Mouse (Mus musculus) neural tube, embryonic 11.5 days (tissue): ENCODE measurements around the gene Prr9. TPM values are rescaled to one million over a fixed set of nuclear protein-coding genes. Genes with fewer than 3 reads are reported as not detected.
A peak's percentile ranks its signal among the peaks of the same experiment; 100 is the strongest.

ENCODE experiments used
- ATAC-seq: fragments of 200-750 bp; cut with Nextera tagmentation; 2 replicates; pipeline ENCODE4 v1.8.0; 2017; ENCODE audit warnings: moderate number of reproducible peaks, mild to moderate bottlenecking, moderate TSS enrichment, moderate library complexity; ENCODE audit not compliant: insufficient read depth, low FRiP score, low TSS enrichment
- DNase-seq: peaks from one replicate; pipeline ENCODE4 v3.0.0-alpha.2; 2015; ENCODE audit warnings: low spot score
- H3K27ac ChIP-seq: fragments of 300-500 bp; sonication (generic); 2 replicates; pipeline ENCODE4 v1.5.1; 2014; ENCODE audit warnings: low read depth, mild to moderate bottlenecking, low read length
- H3K27me3 ChIP-seq: fragments of 300-500 bp; sonication (generic); 2 replicates; pipeline ENCODE4 v1.6.1; 2014; ENCODE audit warnings: mild to moderate bottlenecking, low read length, mixed read lengths; ENCODE audit not compliant: control insufficient read depth, insufficient read depth
- H3K36me3 ChIP-seq: fragments of 300-500 bp; sonication (generic); 2 replicates; pipeline ENCODE4 v1.6.1; 2014; ENCODE audit warnings: mild to moderate bottlenecking, low read length, moderate library complexity, mixed read lengths; ENCODE audit not compliant: control insufficient read depth, insufficient read depth
- H3K4me1 ChIP-seq: fragments of 300-500 bp; sonication (generic); 2 replicates; pipeline ENCODE4 v1.6.1; 2014; ENCODE audit warnings: low read length, mixed read lengths; ENCODE audit not compliant: control insufficient read depth, insufficient read depth
- H3K4me2 ChIP-seq: fragments of 300-500 bp; sonication (generic); 2 replicates; pipeline ENCODE4 v1.6.1; 2014; ENCODE audit warnings: low read depth, mild to moderate bottlenecking, moderate library complexity
- H3K4me3 ChIP-seq: fragments of 300-500 bp; sonication (generic); 2 replicates; pipeline ENCODE4 v1.5.1; 2014; ENCODE audit warnings: low read depth, low read length
- H3K9ac ChIP-seq: fragments of 300-500 bp; sonication (generic); 2 replicates; pipeline ENCODE4 v1.6.1; 2014; ENCODE audit warnings: mild to moderate bottlenecking, low read length
- H3K9me3 ChIP-seq: fragments of 300-500 bp; sonication (generic); 2 replicates; pipeline ENCODE4 v1.6.1; 2016; ENCODE audit warnings: low read length; ENCODE audit not compliant: control insufficient read depth
- WGBS: fragments of 180-500 bp; shearing (Covaris S2); extraction: QIAGEN DNeasy Blood & Tissue Kit; methylation state at CpG from one replicate; pipeline ENCODE4 v1.1.7; 2014; 5-methylcytosine and 5-hydroxymethylcytosine counted together
- polyA plus RNA-seq: library from polyadenylated mRNA; unstranded; fragments of >200 nt; fragmentation: Nextera tagmentation; extraction: Ambion mirVana; gene quantifications from 2 replicates; pipeline ENCODE4 v1.2.1, GENCODE M21; 2014

Gene Prr9
- not detected in 2 replicates for polyA plus RNA-seq

DNA sequence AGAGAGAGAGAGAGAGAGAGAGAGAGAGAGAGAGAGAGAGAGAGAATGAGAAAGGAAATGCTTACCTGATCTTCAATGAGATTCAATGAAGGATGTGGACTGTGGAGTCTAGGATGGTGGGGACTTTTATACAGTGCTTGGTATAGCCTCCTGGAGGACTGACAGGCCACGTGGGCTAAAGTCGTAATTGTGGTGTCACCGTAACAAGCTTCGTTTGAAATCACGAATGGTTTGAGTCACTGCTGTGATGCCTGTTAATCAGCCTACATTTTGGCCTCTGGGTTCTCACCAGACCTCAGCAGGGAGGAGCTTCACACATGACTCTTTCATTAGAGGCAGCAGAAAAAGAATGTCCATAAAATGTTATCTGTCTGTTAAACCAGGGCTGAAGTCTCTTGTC lies at the start of gene Prr9:
Gene Prr9, minus strand, starts transcription at position 101 of the 400 bp plus-strand sequence.
- H3K27me3 ChIP-seq = no peaks in the 10 kb centered on the region
- DNase-seq (no peak), ATAC-seq (no peak)
- WGBS = 79% methylated on average over 5 of the region's 5 CpGs
- H3K4me1 ChIP-seq = no peaks in the 10 kb centered on the region
- H3K27ac ChIP-seq = no peak within 1 kb of the TSS
- no peaks in the 10 kb centered on the region for H3K9me3 ChIP-seq
- H3K9ac ChIP-seq = no peak within 1 kb of the TSS
- no peaks in the 10 kb centered on the region for H3K36me3 ChIP-seq
- no peak within 1 kb of the TSS for H3K4me2 ChIP-seq
- no peak within 1 kb of the TSS for H3K4me3 ChIP-seq

DNA sequence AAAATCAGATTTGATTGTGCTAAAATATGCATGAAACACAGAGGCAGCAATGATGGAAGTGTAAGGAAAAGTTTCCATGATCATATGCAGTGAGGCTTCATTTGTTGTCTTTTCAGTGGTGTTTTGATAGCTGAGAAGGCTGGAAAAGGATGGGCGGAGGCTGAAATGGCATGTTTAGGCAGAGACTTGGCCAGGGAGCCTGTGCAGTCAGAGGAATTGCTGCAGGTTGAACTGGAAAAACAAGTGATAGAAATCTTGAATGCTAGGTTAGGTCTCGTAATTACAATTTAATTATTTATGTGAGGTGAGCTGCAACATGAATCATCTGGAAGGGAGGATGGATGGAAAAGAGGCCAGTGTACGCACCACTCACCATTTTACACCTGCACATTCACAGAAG lies 46.1 kb upstream of the Prr9 start:
- Histone ChIP-seq H3K4me1 (no peaks in the 10 kb centered on the region), H3K27me3 (no peaks in the 10 kb centered on the region), H3K4me2 (no peak overlapping the region), H3K36me3 (no peaks in the 10 kb centered on the region), H3K27ac (no peak overlapping the region), H3K9ac (no peak overlapping the region), H3K9me3 (no peaks in the 10 kb centered on the region), H3K4me3 (no peak overlapping the region)
- DNase-seq (no peak), ATAC-seq (no peak)
- whole genome bisulfite sequencing = 81% methylated on average over 3 of the region's 3 CpGs

DNA sequence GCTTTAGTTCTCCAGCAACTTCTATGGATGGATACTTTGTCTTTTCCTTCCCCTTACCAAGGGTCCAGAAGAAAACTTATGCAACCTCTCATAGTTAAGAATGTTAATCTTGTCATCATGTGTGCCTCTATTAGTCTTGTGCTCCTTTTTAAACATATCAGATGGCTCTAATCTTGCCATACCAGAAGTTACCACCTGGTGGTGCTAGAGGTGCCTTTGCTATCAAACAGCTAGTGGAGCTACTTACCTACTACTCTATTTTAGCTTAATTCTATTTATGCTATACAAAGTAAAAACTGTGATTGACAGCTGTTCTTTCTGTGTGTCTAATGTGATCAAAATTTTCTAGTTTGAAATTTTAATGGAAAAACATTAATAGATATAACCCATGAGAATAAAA lies 29.6 kb upstream of the Prr9 start:
- Histone ChIP-seq H3K9me3 (no peaks in the 10 kb centered on the region), H3K4me2 (no peak overlapping the region), H3K4me3 (no peak overlapping the region), H3K27me3 (no peaks in the 10 kb centered on the region), H3K36me3 (no peaks in the 10 kb centered on the region), H3K27ac (no peak overlapping the region), H3K4me1 (no peaks in the 10 kb centered on the region), H3K9ac (no peak overlapping the region)
- ATAC-seq (no peak), DNase-seq (peak; percentile 59)

DNA sequence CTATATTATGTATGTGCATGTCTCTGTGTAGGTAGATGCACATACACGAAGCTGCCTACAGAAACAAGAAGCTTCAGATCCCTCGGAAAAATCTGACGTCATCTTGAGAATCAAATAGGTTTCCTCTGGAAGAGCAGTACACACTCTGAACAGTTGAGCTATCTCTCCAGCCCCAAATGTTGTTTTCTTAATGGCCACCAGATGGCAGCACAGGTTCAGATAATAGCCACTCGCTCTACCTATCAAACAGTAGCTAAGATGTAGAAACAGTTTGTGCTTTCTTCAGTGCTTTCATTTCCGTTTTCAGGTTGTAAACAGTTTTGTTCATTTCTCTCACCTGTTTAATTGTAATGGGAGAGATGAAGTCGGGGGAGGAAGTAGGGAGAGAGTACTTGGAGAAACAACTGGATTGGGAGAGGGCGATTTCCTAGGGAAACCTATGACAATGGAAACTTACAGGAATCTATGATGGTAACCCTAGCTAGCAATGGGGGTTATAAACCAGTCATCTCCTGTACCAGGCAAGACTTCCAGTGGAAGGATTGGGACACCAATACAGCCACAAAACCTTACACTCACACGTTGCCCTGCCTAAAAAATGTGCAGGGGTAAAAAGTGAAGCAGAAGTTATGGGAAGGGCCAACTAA lies 27.0 kb upstream of the Prr9 start:
- WGBS = 25% methylated on average over 8 of the region's 8 CpGs
- ATAC-seq (peak; percentile 79), DNase-seq (peak; percentile 70)

DNA sequence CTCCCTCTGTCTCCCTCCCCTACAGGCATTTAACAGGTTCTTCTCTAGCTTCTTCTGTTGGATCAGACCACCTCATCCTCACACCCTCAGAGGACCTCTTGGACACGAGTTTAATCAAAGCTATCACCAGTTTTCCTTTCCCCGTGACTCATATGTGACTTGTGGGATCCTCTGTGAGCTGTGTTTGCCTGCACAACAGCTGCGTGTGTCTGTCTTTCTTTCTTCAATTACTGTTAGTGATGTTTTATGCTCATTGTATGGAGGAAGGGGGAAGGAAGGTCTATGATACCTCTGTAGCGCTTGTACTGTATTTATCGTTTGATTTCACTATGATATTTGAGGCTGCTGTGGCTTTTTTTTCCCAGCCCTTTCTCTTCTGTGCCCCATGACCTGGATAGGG lies 24.2 kb upstream of the Prr9 start:
- 71% methylated on average over 5 of the region's 5 CpGs for WGBS
- Histone ChIP-seq H3K9ac (no peak overlapping the region), H3K9me3 (no peaks in the 10 kb centered on the region), H3K4me3 (no peak overlapping the region), H3K27ac (no peak overlapping the region), H3K36me3 (no peaks in the 10 kb centered on the region), H3K27me3 (no peaks in the 10 kb centered on the region), H3K4me2 (no peak overlapping the region), H3K4me1 (no peaks in the 10 kb centered on the region)
- ATAC-seq (no peak), DNase-seq (no peak)

More for the DNA sequence above, 27.0 kb upstream of the Prr9 start:
- Histone ChIP-seq H3K9me3 (no peaks in the 10 kb centered on the region), H3K4me2 (no peak overlapping the region), H3K27me3 (no peaks in the 10 kb centered on the region), H3K4me3 (no peak overlapping the region), H3K4me1 (no peaks in the 10 kb centered on the region), H3K9ac (no peak overlapping the region), H3K27ac (no peak overlapping the region), H3K36me3 (no peaks in the 10 kb centered on the region)

DNA sequence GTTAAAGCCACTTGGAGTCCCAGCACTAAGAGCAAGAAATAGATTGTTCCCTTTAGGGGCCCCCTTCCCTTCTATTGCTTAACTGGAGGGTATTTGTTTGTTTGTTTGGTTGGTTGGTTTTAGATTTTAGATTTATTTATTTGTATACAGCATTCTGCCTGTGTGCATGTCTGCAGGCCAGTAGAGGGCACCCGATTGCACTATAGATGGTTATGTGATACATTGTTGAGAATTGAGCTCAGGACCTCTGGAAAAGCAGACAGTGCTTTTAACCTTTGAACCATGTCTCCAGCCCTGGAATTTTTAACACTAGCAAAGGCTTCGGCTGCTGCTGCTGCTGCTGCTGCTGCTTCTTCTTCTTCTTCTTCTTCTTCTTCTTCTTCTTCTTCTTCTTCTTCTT lies 23.7 kb upstream of the Prr9 start:
- no peak for DNase-seq

DNA sequence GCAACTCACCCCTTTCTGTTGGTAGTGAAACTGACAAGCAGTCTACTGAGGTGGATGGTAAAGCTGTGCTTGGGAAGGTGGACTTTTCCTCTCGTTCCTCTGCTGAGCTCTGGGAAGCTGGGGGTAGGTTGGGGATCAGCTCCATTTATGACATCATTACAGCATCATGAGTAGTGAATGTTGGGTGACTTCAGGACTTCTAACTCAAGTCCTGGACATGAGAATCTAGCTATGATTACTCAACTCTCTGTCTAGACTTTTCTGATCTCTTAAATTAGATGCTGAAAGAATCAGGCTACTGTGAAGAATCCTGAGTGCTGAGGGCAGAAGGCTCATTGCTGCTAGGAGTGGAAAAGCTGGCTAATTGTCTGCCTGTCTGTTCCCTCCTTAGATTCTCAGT lies 18.9 kb upstream of the Prr9 start, which contains the start of gene Lelp1:
Gene Lelp1, minus strand, starts transcription at position 101 of the 400 bp plus-strand sequence.
- WGBS = 64% methylated on average over 1 of the region's 1 CpGs
- Histone ChIP-seq H3K4me2 (no peak within 1 kb of the TSS), H3K4me1 (no peaks in the 10 kb centered on the region), H3K36me3 (no peaks in the 10 kb centered on the region), H3K4me3 (no peak within 1 kb of the TSS), H3K27ac (no peak within 1 kb of the TSS), H3K27me3 (no peaks in the 10 kb centered on the region), H3K9ac (no peak within 1 kb of the TSS), H3K9me3 (no peaks in the 10 kb centered on the region)
- DNase-seq (no peak), ATAC-seq (no peak)

More for the DNA sequence above, 23.7 kb upstream of the Prr9 start:
- Histone ChIP-seq H3K36me3 (no peaks in the 10 kb centered on the region), H3K4me3 (no peak overlapping the region), H3K4me1 (no peaks in the 10 kb centered on the region), H3K4me2 (no peak overlapping the region), H3K27me3 (no peaks in the 10 kb centered on the region), H3K27ac (no peak overlapping the region), H3K9me3 (no peaks in the 10 kb centered on the region), H3K9ac (no peak overlapping the region)
- WGBS = 46% methylated on average over 2 of the region's 2 CpGs
- ATAC-seq = no peak

DNA sequence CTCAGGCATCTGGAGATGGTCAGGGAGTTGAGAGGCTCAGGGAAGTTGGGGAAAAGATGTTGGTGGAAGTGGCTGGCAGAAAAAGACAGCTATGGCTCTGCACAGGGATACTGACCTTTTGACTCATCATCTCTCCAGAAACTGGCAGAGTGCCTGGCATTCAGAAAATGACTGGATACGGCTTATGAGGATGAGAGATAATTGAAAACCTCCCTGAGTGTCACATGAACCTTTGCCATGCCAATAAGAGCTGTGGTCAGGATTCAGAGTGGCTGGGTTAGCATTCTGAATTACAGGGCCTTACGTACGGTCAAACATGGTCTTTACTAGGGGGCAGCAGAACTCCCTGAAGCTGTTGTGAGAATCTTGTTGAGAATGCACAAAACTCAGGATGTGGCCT lies 2.8 kb downstream of the Prr9 start:
- WGBS = 84% methylated on average over 3 of the region's 3 CpGs
- DNase-seq (no peak), ATAC-seq (no peak)
- H3K27ac ChIP-seq = no peak overlapping the region
- no peak overlapping the region for H3K4me2 ChIP-seq
- no peaks in the 10 kb centered on the region for H3K36me3 ChIP-seq
- no peak overlapping the region for H3K9ac ChIP-seq
- H3K27me3 ChIP-seq = no peaks in the 10 kb centered on the region
- no peaks in the 10 kb centered on the region for H3K4me1 ChIP-seq
- no peaks in the 10 kb centered on the region for H3K9me3 ChIP-seq
- no peak overlapping the region for H3K4me3 ChIP-seq

DNA sequence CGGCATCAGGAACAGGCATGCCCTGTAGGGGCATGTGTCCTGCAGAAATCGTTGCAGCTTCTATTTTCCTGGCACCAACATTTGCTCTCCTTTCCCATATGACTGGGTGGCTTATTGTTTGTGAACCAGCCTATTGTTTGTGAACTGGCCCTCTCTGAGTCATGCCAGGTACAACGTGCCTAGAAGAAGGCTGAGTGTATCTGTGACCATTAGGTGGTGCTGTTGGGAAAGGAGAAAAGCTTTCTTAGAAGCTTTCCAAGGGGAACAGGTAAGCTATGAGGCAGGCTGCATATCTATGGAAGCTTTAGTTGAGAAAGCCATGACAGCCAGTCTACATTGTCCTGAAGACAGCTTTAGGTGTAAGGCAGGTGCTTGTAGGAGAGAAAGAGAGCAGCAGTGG lies 5.8 kb downstream of the Prr9 start:
- DNase-seq (no peak), ATAC-seq (no peak)
- Histone ChIP-seq H3K9me3 (no peaks in the 10 kb centered on the region), H3K9ac (no peak overlapping the region), H3K27me3 (no peaks in the 10 kb centered on the region), H3K4me2 (no peak overlapping the region), H3K36me3 (no peaks in the 10 kb centered on the region), H3K27ac (no peak overlapping the region), H3K4me1 (no peaks in the 10 kb centered on the region), H3K4me3 (no peak overlapping the region)
- WGBS = 36% methylated on average over 3 of the region's 3 CpGs
